Mouse (Mus musculus): ENCODE results near the gene Sult5a1. TPM values are rescaled to one million over a fixed set of nuclear protein-coding genes. Genes with fewer than 3 reads are reported as not detected.

The Sult5a1 gene
- polyA plus RNA-seq, 1 experiment from 2014 or later = 17.8 TPM

DNA sequence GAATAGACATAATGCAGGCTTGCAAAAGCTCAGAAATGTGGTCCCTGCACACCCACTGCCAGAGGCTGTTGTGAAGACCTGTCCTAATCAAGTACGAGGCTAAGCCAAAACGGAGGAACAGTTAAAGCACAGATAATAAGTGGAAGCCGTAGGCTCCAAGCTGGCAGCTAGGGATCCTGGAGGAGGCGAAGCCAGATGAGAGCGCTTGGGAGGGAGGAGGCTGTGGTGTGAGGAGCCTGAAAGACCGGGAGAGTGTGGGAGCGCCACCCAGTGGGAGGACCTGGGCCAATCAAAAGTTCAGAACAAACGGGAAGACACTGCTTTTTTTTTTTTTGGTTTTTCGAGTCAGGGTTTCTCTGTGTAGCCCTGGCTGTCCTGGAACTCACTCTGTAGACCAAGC, 32.6 kb upstream of the Sult5a1 start:
- Histone ChIP-seq H3K9ac (peak overlapping the region; percentile 46; the same call in 1 of the 2 replicates), H3K4me2 (peak overlapping the region; percentile 44)
- 1% methylated on average over 9 of the region's 9 CpGs for WGBS

DNA sequence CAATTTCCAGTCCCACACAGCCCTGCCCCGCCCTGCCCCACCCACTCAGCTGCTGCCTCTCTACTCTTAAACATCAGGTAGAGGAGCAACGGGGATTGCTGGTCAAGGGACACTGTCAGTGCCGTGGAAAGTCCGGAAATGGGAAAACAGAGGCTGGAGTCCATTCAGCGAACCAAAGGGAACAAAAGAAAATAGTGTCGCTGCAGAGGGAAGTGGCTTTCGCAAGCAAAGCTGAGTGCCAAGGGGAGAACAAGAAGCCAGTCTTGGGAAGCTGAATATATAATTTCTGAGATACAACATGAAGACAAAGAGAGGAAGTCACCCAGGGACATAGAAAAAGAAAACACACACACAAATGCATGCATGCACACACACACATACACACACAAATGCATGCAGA, 30.7 kb upstream of the Sult5a1 start:
- 67% methylated on average over 7 of the region's 7 CpGs for WGBS
- no peak for TF ChIP-seq CTCF (IDR thresholded peaks at IDR 0.05; ENCODE audit: low read depth)
- Histone ChIP-seq H3K4me3 (ENCODE audit: low read depth, low read length) (no peak overlapping the region), H3K36me3 (ENCODE audit: insufficient read depth) (no peaks in the 10 kb centered on the region), H3K27ac (ENCODE audit: low read depth) (no peak overlapping the region), H3K9ac (no peak overlapping the region), H3K9me3 (ENCODE audit: low read depth, low read length) (no peaks in the 10 kb centered on the region), H3K4me1 (ENCODE audit: insufficient read depth) (peaks cover 9% of the 10 kb centered on the region; the same call in 1 of the 2 replicates), H3K4me2 (no peak overlapping the region), H3K27me3 (ENCODE audit: insufficient read depth, low read length) (no peaks in the 10 kb centered on the region)
- peak; percentile 9 for DNase-seq
- no peak for ATAC-seq (ENCODE audit: insufficient read depth)

More for the DNA sequence above, 32.6 kb upstream of the Sult5a1 start:
- peak; percentile 70 for TF ChIP-seq CTCF (IDR thresholded peaks at IDR 0.05; ENCODE audit: low read depth)
- Histone ChIP-seq H3K36me3 (ENCODE audit: insufficient read depth) (no peaks in the 10 kb centered on the region), H3K27ac (ENCODE audit: low read depth) (no peak overlapping the region), H3K4me1 (ENCODE audit: insufficient read depth) (peaks cover 6% of the 10 kb centered on the region; the same call in 1 of the 2 replicates), H3K4me3 (ENCODE audit: low read depth, low read length) (no peak overlapping the region), H3K9me3 (ENCODE audit: low read depth, low read length) (no peaks in the 10 kb centered on the region), H3K27me3 (ENCODE audit: insufficient read depth, low read length) (no peaks in the 10 kb centered on the region)
- DNase-seq (peak; percentile 89), ATAC-seq (ENCODE audit: insufficient read depth) (peak; percentile 65)

DNA sequence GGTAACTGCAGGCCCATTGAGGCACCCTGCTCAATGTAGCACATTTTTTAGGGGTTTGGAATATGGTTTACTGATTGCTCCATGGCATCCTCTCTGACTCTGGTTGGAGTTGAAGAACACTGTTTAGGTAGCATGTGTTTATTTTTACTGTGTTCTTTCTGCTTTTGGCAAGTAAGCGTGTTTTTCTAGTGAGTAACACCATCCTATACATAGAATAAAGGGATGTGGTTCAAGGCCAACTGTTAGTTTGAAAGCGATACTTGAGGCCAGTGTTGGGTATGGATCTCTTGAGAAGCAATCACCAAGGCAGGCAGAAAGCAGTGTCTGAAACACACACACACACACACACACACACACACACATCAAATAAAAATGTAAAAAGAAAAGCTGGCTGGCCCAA, 29.9 kb upstream of the Sult5a1 start:
- 72% methylated on average over 2 of the region's 2 CpGs for WGBS
- H3K9me3 ChIP-seq (ENCODE audit: low read depth, low read length) = no peaks in the 10 kb centered on the region
- H3K9ac ChIP-seq = no peak overlapping the region
- no peak overlapping the region for H3K27ac ChIP-seq (ENCODE audit: low read depth)
- H3K4me3 ChIP-seq (ENCODE audit: low read depth, low read length) = no peak overlapping the region
- peaks cover 9% of the 10 kb centered on the region; the same call in 1 of the 2 replicates for H3K4me1 ChIP-seq (ENCODE audit: insufficient read depth)
- H3K4me2 ChIP-seq = no peak overlapping the region
- H3K27me3 ChIP-seq (ENCODE audit: insufficient read depth, low read length) = no peaks in the 10 kb centered on the region
- DNase-seq = no peak
- TF ChIP-seq CTCF (IDR thresholded peaks at IDR 0.05; ENCODE audit: low read depth) = no peak
- ATAC-seq (ENCODE audit: insufficient read depth) = no peak
- H3K36me3 ChIP-seq (ENCODE audit: insufficient read depth) = no peaks in the 10 kb centered on the region

DNA sequence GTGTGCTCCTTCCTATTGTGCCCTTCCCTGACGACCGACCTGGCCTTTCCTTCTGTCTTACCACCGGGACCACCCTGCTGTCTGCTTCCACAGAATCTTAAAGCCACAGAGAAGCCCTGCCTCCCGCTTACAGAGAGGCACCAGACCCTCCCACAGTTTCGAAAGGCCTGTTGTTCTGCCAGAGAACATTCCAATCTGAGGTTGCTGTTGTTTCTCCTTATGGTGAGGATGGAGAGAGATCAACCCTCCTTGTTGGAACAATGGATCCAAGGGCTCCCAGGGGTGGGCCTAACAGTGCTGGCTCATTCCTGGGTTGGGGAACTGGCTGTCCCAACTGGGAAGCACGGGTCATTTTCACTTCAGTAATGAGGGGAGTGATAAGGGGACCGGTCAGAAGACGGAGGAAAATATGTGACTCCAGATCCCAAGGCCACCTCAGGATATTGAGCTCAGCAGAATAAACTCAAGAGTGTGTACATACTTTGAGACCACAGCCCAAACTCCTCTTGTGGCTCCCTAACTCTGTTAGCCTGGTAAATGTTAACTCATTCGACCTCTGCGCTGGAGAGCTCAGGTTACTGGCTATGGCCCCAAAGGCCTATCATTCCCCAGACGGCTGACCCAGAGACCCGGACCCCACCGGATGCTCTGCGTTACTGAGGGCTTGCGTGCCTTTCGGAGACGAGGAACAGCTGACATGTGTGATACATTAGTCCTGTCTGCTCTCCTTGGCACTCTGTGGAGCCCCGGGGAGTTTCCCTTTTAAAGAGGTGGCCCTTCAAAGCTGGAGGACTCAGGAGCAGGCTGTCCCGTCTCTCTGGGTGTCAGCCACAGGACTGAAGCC, 27.7 kb upstream of the Sult5a1 start, which contains the start of gene Dpep1:
TSS of gene Dpep1 (plus strand) at position 677 of the 844 bp plus-strand sequence.
- ATAC-seq (ENCODE audit: insufficient read depth) = peak; percentile 16
- no peak within 1 kb of the TSS for H3K4me2 ChIP-seq
- H3K27ac ChIP-seq (ENCODE audit: low read depth) = peak within 1 kb of the TSS; percentile 71
- DNase-seq = peak; percentile 46
- H3K27me3 ChIP-seq (ENCODE audit: insufficient read depth, low read length) = no peaks in the 10 kb centered on the region
- H3K9me3 ChIP-seq (ENCODE audit: low read depth, low read length) = no peaks in the 10 kb centered on the region
- no peaks in the 10 kb centered on the region for H3K36me3 ChIP-seq (ENCODE audit: insufficient read depth)
- H3K4me1 ChIP-seq (ENCODE audit: insufficient read depth) = peaks cover 9% of the 10 kb centered on the region; the same call in 1 of the 2 replicates
- TF ChIP-seq CTCF (IDR thresholded peaks at IDR 0.05; ENCODE audit: low read depth) = no peak
- no peak within 1 kb of the TSS for H3K4me3 ChIP-seq (ENCODE audit: low read depth, low read length)
- WGBS = 9% methylated on average over 19 of the region's 19 CpGs
- H3K9ac ChIP-seq = no peak within 1 kb of the TSS; the same call in 1 of the 2 replicates

DNA sequence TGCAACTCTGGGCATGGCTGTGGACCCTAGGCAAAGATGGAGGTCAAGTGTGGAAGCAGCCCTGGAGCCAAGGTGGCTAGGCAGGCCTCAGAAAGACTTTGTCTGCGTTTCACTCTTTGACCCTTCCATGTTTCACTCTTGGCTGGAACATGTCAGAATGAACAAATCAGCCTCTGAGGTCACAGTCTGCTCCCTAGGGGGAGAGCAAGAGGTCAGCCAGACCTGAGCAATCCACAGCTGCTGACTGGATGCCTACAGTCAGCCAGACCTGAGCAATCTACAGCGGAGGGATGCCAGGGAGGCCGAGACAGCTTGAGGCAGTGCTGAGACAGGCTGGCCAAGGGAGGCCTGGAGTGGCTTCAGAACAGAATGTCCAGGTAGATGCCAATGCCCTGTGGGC, 23.3 kb upstream of the Sult5a1 start:
- 50% methylated on average over 3 of the region's 3 CpGs for WGBS
- TF ChIP-seq CTCF (IDR thresholded peaks at IDR 0.05; ENCODE audit: low read depth) = no peak
- Histone ChIP-seq H3K4me3 (ENCODE audit: low read depth, low read length) (no peak overlapping the region), H3K4me1 (ENCODE audit: insufficient read depth) (peaks cover 9% of the 10 kb centered on the region; the same call in 1 of the 2 replicates), H3K27ac (ENCODE audit: low read depth) (no peak overlapping the region), H3K4me2 (no peak overlapping the region), H3K36me3 (ENCODE audit: insufficient read depth) (no peaks in the 10 kb centered on the region), H3K9ac (no peak overlapping the region), H3K9me3 (ENCODE audit: low read depth, low read length) (peaks cover 7% of the 10 kb centered on the region; the same call in 1 of the 2 replicates), H3K27me3 (ENCODE audit: insufficient read depth, low read length) (no peaks in the 10 kb centered on the region)
- DNase-seq (no peak), ATAC-seq (ENCODE audit: insufficient read depth) (no peak)

DNA sequence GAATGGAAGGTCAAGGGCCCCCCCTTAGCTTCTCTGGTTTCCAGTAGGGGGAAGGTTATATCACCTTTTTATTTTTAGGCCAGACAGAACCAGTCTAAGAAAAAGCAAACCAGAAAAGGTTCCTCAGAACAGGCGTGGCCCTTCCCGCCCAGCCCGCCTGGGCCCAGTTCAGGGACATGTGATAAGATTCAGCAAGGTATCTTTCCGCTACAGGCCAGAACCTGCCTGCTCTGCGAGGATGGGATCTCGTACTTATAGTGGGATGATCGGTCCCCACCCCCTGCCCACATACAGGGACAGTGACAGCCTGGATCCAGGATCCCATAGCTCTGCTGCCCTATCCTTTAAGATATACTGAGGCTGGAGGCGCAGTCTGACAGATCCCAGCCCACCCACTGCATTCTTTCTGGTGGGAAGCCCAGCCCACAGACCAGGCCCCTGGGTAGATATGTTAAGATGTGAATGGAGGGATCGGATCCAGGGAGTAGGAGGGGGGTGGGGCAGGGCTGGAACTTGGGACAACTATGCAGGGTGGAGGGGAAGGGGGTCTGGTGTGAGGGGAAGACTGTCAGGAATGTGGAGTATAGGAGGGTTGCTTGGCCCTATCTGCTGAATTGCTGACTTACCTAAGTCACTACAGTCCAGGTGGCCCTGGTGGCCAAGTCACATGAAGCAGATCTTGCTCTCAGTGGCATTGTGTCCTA, 1.9 kb downstream of the Sult5a1 start:
- H3K4me1 ChIP-seq (ENCODE audit: insufficient read depth) = peaks cover 8% of the 10 kb centered on the region; the same call in 1 of the 2 replicates
- no peaks in the 10 kb centered on the region for H3K27me3 ChIP-seq (ENCODE audit: insufficient read depth, low read length)
- no peak overlapping the region for H3K4me2 ChIP-seq
- TF ChIP-seq CTCF (IDR thresholded peaks at IDR 0.05; ENCODE audit: low read depth) = no peak
- WGBS = 63% methylated on average over 9 of the region's 9 CpGs
- H3K4me3 ChIP-seq (ENCODE audit: low read depth, low read length) = no peak overlapping the region
- no peak overlapping the region for H3K27ac ChIP-seq (ENCODE audit: low read depth)
- DNase-seq = no peak
- no peak overlapping the region for H3K9ac ChIP-seq
- no peaks in the 10 kb centered on the region for H3K9me3 ChIP-seq (ENCODE audit: low read depth, low read length)
- H3K36me3 ChIP-seq (ENCODE audit: insufficient read depth) = no peaks in the 10 kb centered on the region
- peak; percentile 32; the same call in 1 of the 2 replicates for ATAC-seq (ENCODE audit: insufficient read depth)

DNA sequence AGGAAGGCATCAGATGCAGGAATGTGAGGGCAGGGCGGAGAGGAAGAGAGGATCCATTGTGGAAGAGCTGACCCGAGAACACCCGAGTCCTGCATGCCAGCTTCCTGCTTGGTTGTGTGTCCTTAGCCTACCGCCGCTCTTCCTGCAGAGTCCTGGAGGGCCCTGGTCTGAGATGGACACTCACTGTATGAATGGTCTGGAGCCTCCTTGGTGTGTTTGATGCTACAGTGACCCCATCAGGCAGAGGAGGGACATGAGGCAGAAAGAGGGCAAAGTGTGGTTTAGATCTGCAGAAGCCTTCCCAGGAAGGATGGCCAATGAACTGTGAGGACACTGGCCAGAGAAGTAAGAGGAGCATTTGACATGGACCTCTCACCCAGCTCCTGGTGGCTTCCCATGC, 2.9 kb downstream of the Sult5a1 start:
- Histone ChIP-seq H3K9ac (no peak overlapping the region), H3K9me3 (ENCODE audit: low read depth, low read length) (no peaks in the 10 kb centered on the region), H3K36me3 (ENCODE audit: insufficient read depth) (no peaks in the 10 kb centered on the region), H3K4me3 (ENCODE audit: low read depth, low read length) (no peak overlapping the region), H3K27me3 (ENCODE audit: insufficient read depth, low read length) (no peaks in the 10 kb centered on the region), H3K27ac (ENCODE audit: low read depth) (no peak overlapping the region), H3K4me2 (no peak overlapping the region), H3K4me1 (ENCODE audit: insufficient read depth) (peaks cover 8% of the 10 kb centered on the region; the same call in 1 of the 2 replicates)
- no peak for ATAC-seq (ENCODE audit: insufficient read depth)
- 75% methylated on average over 5 of the region's 5 CpGs for WGBS
- DNase-seq = peak; percentile 39
- peak; percentile 61 for TF ChIP-seq CTCF (IDR thresholded peaks at IDR 0.05; ENCODE audit: low read depth)

All from lung, embryonic 14.5 days (tissue).